Mouse (Mus musculus) erythroblast, embryonic 14.5 days (primary cell): ENCODE results near the gene Flrt1. TPM values are rescaled to one million over a fixed set of nuclear protein-coding genes. Genes with fewer than 3 reads are reported as not detected.

Source experiments
- H3K27me3 ChIP-seq: 2 replicates; pipeline ENCODE4 v1.6.1; 2012; ENCODE audit warnings: inconsistent platforms; ENCODE audit not compliant: control insufficient read depth
- H3K36me3 ChIP-seq: 2 replicates; pipeline ENCODE4 v1.6.1; 2012; ENCODE audit warnings: mild to moderate bottlenecking, inconsistent platforms; ENCODE audit not compliant: control insufficient read depth
- H3K4me1 ChIP-seq: 2 replicates; pipeline ENCODE4 v1.6.1; 2012; ENCODE audit warnings: inconsistent platforms; ENCODE audit not compliant: control insufficient read depth
- H3K4me3 ChIP-seq: replicated peaks from 2 replicates; pipeline ENCODE3; 2012; ENCODE audit warnings: moderate library complexity, mild to moderate bottlenecking, inconsistent platforms
- H3K9me3 ChIP-seq: 2 replicates; pipeline ENCODE4 v1.6.1; 2012; ENCODE audit warnings: low read length, inconsistent platforms, mixed read lengths; ENCODE audit not compliant: control insufficient read depth
- GATA1 ChIP-seq: IDR thresholded peaks from 2 replicates; pipeline ENCODE4 v1.6.1; 2012; ENCODE audit warnings: low read length, inconsistent platforms, mixed read lengths
- TAL1 ChIP-seq: IDR thresholded peaks from 3 replicates; pipeline ENCODE4 v1.6.1; 2012; ENCODE audit warnings: low read length, inconsistent platforms, mixed read lengths
- polyA plus RNA-seq: library from polyadenylated mRNA; stranded (reverse); fragments of >175 nt; gene quantifications from 2 replicates; pipeline ENCODE4 v1.2.3, GENCODE M21; 2012

The Flrt1 gene
- polyA plus RNA-seq, 1 experiment, result not detected

DNA sequence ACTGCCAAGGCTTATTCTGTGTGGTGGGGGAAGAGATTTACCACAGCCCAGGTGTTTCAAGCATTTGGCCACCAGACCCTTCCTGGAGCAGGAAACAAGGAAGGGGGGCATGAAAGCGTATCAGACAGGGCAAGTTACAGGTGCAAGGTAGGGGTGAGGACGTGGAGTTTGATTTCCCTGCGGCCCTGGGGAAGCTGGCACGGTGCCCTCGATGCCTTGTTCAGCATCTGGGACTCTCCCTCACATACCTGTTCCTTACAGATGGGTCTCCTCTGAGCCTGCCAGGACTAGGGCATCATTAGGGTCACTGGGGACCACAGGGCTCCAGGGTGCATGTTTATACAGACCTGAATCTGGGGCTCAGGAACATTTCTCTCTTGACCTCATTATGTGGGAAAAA is 12.8 kb downstream of the Flrt1 start:
- TF ChIP-seq GATA1, result no peak
- no peak for TF ChIP-seq TAL1
- Histone ChIP-seq H3K4me1 (peaks cover 4% of the 10 kb centered on the region), H3K4me3 (no peak overlapping the region), H3K36me3 (no peaks in the 10 kb centered on the region), H3K27me3 (peaks cover 56% of the 10 kb centered on the region), H3K9me3 (no peaks in the 10 kb centered on the region)

GRCm38 (mm10) chr19:7091448-7092050 is 14.0 kb downstream of the Flrt1 start:
- Histone ChIP-seq H3K4me3 (no peak overlapping the region), H3K27me3 (peaks cover 53% of the 10 kb centered on the region), H3K4me1 (no peaks in the 10 kb centered on the region), H3K9me3 (no peaks in the 10 kb centered on the region), H3K36me3 (no peaks in the 10 kb centered on the region)
- TF ChIP-seq GATA1 (no peak), TAL1 (no peak)

GRCm38 (mm10) chr19:7090369-7091064 is 15.0 kb downstream of the Flrt1 start:
- Histone ChIP-seq H3K27me3 (peaks cover 46% of the 10 kb centered on the region), H3K4me3 (no peak overlapping the region), H3K36me3 (no peaks in the 10 kb centered on the region), H3K4me1 (no peaks in the 10 kb centered on the region; the same call in 1 of the 2 replicates), H3K9me3 (no peaks in the 10 kb centered on the region)
- no peak for TF ChIP-seq GATA1
- no peak for TF ChIP-seq TAL1

GRCm38 (mm10) chr19:7089842-7090251 is 15.7 kb downstream of the Flrt1 start:
- Histone ChIP-seq H3K9me3 (no peaks in the 10 kb centered on the region), H3K36me3 (no peaks in the 10 kb centered on the region), H3K4me1 (no peaks in the 10 kb centered on the region; the same call in 1 of the 2 replicates), H3K4me3 (no peak overlapping the region), H3K27me3 (peaks cover 45% of the 10 kb centered on the region)
- TF ChIP-seq GATA1 (no peak), TAL1 (no peak)

DNA sequence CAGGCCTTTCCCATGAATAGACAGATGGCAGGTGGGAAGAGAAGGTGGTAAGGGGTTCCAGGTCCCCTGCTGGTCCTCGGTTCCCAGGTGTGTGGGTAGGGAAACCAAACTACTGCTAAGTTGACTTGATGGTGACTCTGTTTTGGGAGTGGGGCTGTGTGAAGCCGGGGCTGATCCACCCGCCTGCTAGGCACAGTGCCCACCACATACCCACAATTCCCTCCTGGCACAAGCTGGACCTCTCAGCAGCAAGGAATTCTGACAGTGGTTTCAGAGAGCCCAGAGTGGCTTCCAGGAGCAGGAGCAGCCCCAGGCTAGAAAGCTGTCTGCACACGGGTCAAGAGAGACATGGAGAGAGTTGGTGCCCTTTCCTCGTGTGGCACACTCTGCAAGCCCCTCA is 16.5 kb downstream of the Flrt1 start:
- Histone ChIP-seq H3K9me3 (no peaks in the 10 kb centered on the region), H3K36me3 (no peaks in the 10 kb centered on the region), H3K27me3 (peaks cover 49% of the 10 kb centered on the region), H3K4me3 (no peak overlapping the region), H3K4me1 (no peaks in the 10 kb centered on the region; the same call in 1 of the 2 replicates)
- no peak for TF ChIP-seq TAL1
- TF ChIP-seq GATA1, result no peak

GRCm38 (mm10) chr19:7088558-7088957 is 17.0 kb downstream of the Flrt1 start:
- Histone ChIP-seq H3K36me3 (no peaks in the 10 kb centered on the region), H3K4me3 (no peak overlapping the region), H3K4me1 (no peaks in the 10 kb centered on the region; the same call in 1 of the 2 replicates), H3K9me3 (no peaks in the 10 kb centered on the region), H3K27me3 (peaks cover 49% of the 10 kb centered on the region)
- TF ChIP-seq TAL1 (no peak), GATA1 (no peak)

DNA sequence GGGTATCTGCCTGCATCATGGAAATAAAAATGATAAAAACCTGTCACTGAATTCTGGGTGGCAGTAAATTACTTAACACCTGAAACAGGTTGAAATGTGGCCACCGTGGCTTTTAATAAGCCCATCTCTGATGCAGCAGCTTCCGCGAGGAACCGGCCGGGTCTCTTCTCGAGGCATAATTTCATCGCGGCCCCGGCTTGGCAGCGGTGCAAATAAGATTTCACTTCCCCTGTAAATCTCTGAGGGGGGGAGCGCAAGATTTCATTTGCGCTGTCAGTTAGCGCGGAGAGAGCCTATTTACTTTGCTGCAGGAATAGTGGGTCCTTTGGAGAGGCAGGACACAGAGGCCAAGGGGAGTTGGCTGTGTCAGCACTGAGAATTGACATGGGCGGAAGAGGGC is 20.8 kb downstream of the Flrt1 start:
- Histone ChIP-seq H3K4me3 (no peak overlapping the region), H3K27me3 (peaks cover 34% of the 10 kb centered on the region)

GRCm38 (mm10) chr19:7083035-7083794 is 22.3 kb downstream of the Flrt1 start:
- Histone ChIP-seq H3K27me3 (peaks cover 23% of the 10 kb centered on the region), H3K36me3 (no peaks in the 10 kb centered on the region), H3K4me1 (no peaks in the 10 kb centered on the region; the same call in 1 of the 2 replicates), H3K4me3 (no peak overlapping the region), H3K9me3 (no peaks in the 10 kb centered on the region)
- TF ChIP-seq TAL1 (no peak), GATA1 (no peak)

More for the DNA sequence above, 20.8 kb downstream of the Flrt1 start:
- Histone ChIP-seq H3K9me3 (no peaks in the 10 kb centered on the region), H3K4me1 (no peaks in the 10 kb centered on the region; the same call in 1 of the 2 replicates), H3K36me3 (no peaks in the 10 kb centered on the region)
- TF ChIP-seq GATA1 (no peak), TAL1 (no peak)

- H3K27me3 ChIP-seq, result peaks cover 11% of the 10 kb centered on the region
- no peaks in the 10 kb centered on the region; the same call in 1 of the 2 replicates for H3K4me1 ChIP-seq
- no peaks in the 10 kb centered on the region for H3K36me3 ChIP-seq
- no peak overlapping the region for H3K4me3 ChIP-seq
- TF ChIP-seq TAL1 (no peak), GATA1 (no peak)
- no peaks in the 10 kb centered on the region for H3K9me3 ChIP-seq
These were observed 23.8 kb downstream of the Flrt1 start for GRCm38 (mm10) chr19:7081516-7082266.
